Mouse (Mus musculus) MEL (cell line): ENCODE measurements around the gene Pcnx3. TPM values are rescaled to one million over a fixed set of nuclear protein-coding genes. Genes with fewer than 3 reads are reported as not detected.

Experiments
- DNase-seq: peaks from one replicate; pipeline ENCODE4 v3.0.0; 2011; ENCODE audit warnings: low read depth, low spot score
- H3K27ac ChIP-seq: 2 replicates; pipeline ENCODE4 v1.5.1; 2012; ENCODE audit warnings: low read depth, mild to moderate bottlenecking, control low read depth, low read length, moderate library complexity; ENCODE audit not compliant: control insufficient read depth
- H3K27me3 ChIP-seq, 2 experiments: fragments of 150-350 bp in 1 of 2; sonication (generic) in 1 of 2; 2 replicates each; pipeline ENCODE4 v1.6.1; 2012; ENCODE audit warnings: low read length in 2 of 2, mild to moderate bottlenecking in 2 of 2, improper control_type of control experiment in 1 of 2, moderate library complexity in 1 of 2; ENCODE audit not compliant: insufficient read depth in 2 of 2, control insufficient read depth in 1 of 2
- H3K36me3 ChIP-seq, 2 experiments: 2 replicates each; pipeline ENCODE4 v1.6.1; 2012 to 2014; ENCODE audit warnings: low read length in 2 of 2, improper control_type of control experiment in 1 of 2, inconsistent platforms in 1 of 2, mild to moderate bottlenecking in 1 of 2; ENCODE audit not compliant: insufficient read depth in 2 of 2, control insufficient read depth in 1 of 2
- H3K4me1 ChIP-seq, 2 experiments: fragments of 150-350 bp in 1 of 2; sonication (generic) in 1 of 2; 2 replicates each; pipeline ENCODE4 v1.6.1; 2012; ENCODE audit warnings: low read length in 2 of 2, improper control_type of control experiment in 1 of 2, mild to moderate bottlenecking in 1 of 2; ENCODE audit not compliant: insufficient read depth in 2 of 2, control insufficient read depth in 1 of 2
- H3K4me3 ChIP-seq, 2 experiments: fragments of 150-350 bp in 1 of 2; sonication (generic) in 1 of 2; 2 replicates each; pipeline ENCODE4 v1.5.1; 2012; ENCODE audit warnings: low read depth in 2 of 2, low read length in 2 of 2, mild to moderate bottlenecking in 2 of 2, moderate library complexity in 2 of 2, control low read depth in 1 of 2, improper control_type of control experiment in 1 of 2; ENCODE audit not compliant: control insufficient read depth in 1 of 2, insufficient read depth in 1 of 2
- H3K79me2 ChIP-seq: 2 replicates; pipeline ENCODE4 v1.6.1; 2012; ENCODE audit warnings: mild to moderate bottlenecking, low read length, moderate library complexity; ENCODE audit not compliant: control insufficient read depth, poor library complexity, insufficient read depth
- H3K9ac ChIP-seq: 2 replicates; pipeline ENCODE4 v1.6.1; 2012; ENCODE audit warnings: low read depth, mild to moderate bottlenecking, control low read depth, low read length, moderate library complexity; ENCODE audit not compliant: control insufficient read depth, poor library complexity, severe bottlenecking
- H3K9me3 ChIP-seq: fragments of 150-350 bp; sonication (generic); replicated peaks from 2 replicates; pipeline ENCODE4 v1.6.1; 2012; ENCODE audit warnings: mild to moderate bottlenecking, low read length, improper control_type of control experiment, moderate library complexity; ENCODE audit not compliant: insufficient read depth
- BHLHE40 ChIP-seq: IDR thresholded peaks from 2 replicates; pipeline ENCODE4 v1.6.1; 2012; ENCODE audit warnings: low read depth, mild to moderate bottlenecking, inconsistent platforms, low read length, improper control_type of control experiment, borderline replicate concordance
- GABPA ChIP-seq: IDR thresholded peaks from 2 replicates; pipeline ENCODE4 v1.6.1; 2012; ENCODE audit warnings: low read depth, mild to moderate bottlenecking, inconsistent platforms, low read length, improper control_type of control experiment, moderate library complexity
- HCFC1 ChIP-seq: IDR thresholded peaks from 2 replicates; pipeline ENCODE4 v1.6.1; 2012; ENCODE audit warnings: low read depth, mild to moderate bottlenecking, inconsistent platforms, low read length, improper control_type of control experiment, moderate library complexity
- JUND ChIP-seq: IDR thresholded peaks from 2 replicates; pipeline ENCODE4 v1.6.1; 2011; ENCODE audit warnings: low read depth, mild to moderate bottlenecking, improper control_type of control experiment, low read length
- KAT2A ChIP-seq: conservative IDR thresholded peaks from 2 replicates; pipeline ENCODE4 v1.6.1; 2012; ENCODE audit warnings: low read depth, low read length, improper control_type of control experiment, inconsistent platforms
- MAFK ChIP-seq: IDR thresholded peaks from 2 replicates; pipeline ENCODE4 v1.6.1; 2011; ENCODE audit warnings: low read depth, mild to moderate bottlenecking, low read length, improper control_type of control experiment, borderline replicate concordance
- MAZ ChIP-seq: IDR thresholded peaks from 2 replicates; pipeline ENCODE4 v1.6.1; 2012; ENCODE audit warnings: low read depth, mild to moderate bottlenecking, inconsistent platforms, low read length, improper control_type of control experiment
- MEF2A ChIP-seq: IDR thresholded peaks from 2 replicates; pipeline ENCODE4 v1.6.1; 2014; ENCODE audit warnings: low read depth, mild to moderate bottlenecking, inconsistent platforms, low read length, improper control_type of control experiment; ENCODE audit not compliant: poor library complexity, insufficient replicate concordance, severe bottlenecking; ENCODE audit errors: extremely low read depth
- MXI1 ChIP-seq: IDR thresholded peaks from 2 replicates; pipeline ENCODE4 v1.6.1; 2011; ENCODE audit warnings: mild to moderate bottlenecking, low read depth, low read length, improper control_type of control experiment
- MYB ChIP-seq: IDR thresholded peaks from 2 replicates; pipeline ENCODE4 v1.6.1; 2011; ENCODE audit warnings: mild to moderate bottlenecking, low read depth, low read length, improper control_type of control experiment
- POLR2A ChIP-seq, 2 experiments: IDR thresholded peaks; 2 replicates each; pipeline ENCODE4 v1.6.1; 2011 to 2012; ENCODE audit warnings: low read length in 2 of 2, mild to moderate bottlenecking in 2 of 2, control low read depth in 1 of 2, improper control_type of control experiment in 1 of 2, low read depth in 1 of 2, moderate library complexity in 1 of 2; ENCODE audit not compliant: control insufficient read depth in 1 of 2, insufficient read depth in 1 of 2, poor library complexity in 1 of 2
- POLR2AphosphoS2 ChIP-seq: IDR thresholded peaks from 2 replicates; pipeline ENCODE4 v1.6.1; 2011; ENCODE audit warnings: low read length, improper control_type of control experiment
- POLR2AphosphoS5 ChIP-seq: IDR thresholded peaks from 2 replicates; pipeline ENCODE4 v1.6.1; 2012; ENCODE audit warnings: low read depth, borderline replicate concordance, mild to moderate bottlenecking, inconsistent platforms, low read length, moderate library complexity, mixed read lengths
- RAD21 ChIP-seq: IDR thresholded peaks from 2 replicates; pipeline ENCODE4 v1.6.1; 2011; ENCODE audit warnings: mild to moderate bottlenecking, low read depth, low read length, improper control_type of control experiment
- TCF12 ChIP-seq: IDR thresholded peaks from 2 replicates; pipeline ENCODE4 v1.6.1; 2014; ENCODE audit warnings: low read depth, mild to moderate bottlenecking, inconsistent platforms, low read length, improper control_type of control experiment, moderate library complexity
- USF1 ChIP-seq: IDR thresholded peaks from 2 replicates; pipeline ENCODE4 v1.6.1; 2014; ENCODE audit warnings: low read depth, mild to moderate bottlenecking, inconsistent platforms, low read length, improper control_type of control experiment, moderate library complexity
- USF2 ChIP-seq, 2 experiments: IDR thresholded peaks; 2 replicates each; pipeline ENCODE4 v1.6.1; 2011 to 2012; ENCODE audit warnings: improper control_type of control experiment in 2 of 2, low read length in 2 of 2, borderline replicate concordance in 1 of 2, inconsistent platforms in 1 of 2, low read depth in 1 of 2, mild to moderate bottlenecking in 1 of 2; ENCODE audit not compliant: insufficient read depth in 1 of 2
- ZKSCAN1 ChIP-seq: IDR thresholded peaks from 2 replicates; pipeline ENCODE4 v1.6.1; 2012; ENCODE audit warnings: low read depth, mild to moderate bottlenecking, inconsistent platforms, low read length, improper control_type of control experiment, moderate library complexity
- ZMIZ1 ChIP-seq: IDR thresholded peaks from 2 replicates; pipeline ENCODE4 v1.6.1; 2012; ENCODE audit warnings: low read depth, mild to moderate bottlenecking, inconsistent platforms, low read length, improper control_type of control experiment, moderate library complexity
- ZNF384 ChIP-seq: IDR thresholded peaks from 2 replicates; pipeline ENCODE4 v1.6.1; 2012; ENCODE audit warnings: low read depth, mild to moderate bottlenecking, inconsistent platforms, low read length, improper control_type of control experiment
- polyA plus RNA-seq, 2 experiments: library from polyadenylated mRNA; stranded (reverse) in 1 of 2; unstranded in 1 of 2; fragments of >175 nt in 1 of 2; fragments of >200 nt in 1 of 2; gene quantifications; 2 replicates each; pipeline versions ENCODE4 v1.2.1 to v1.2.4; 2012; ENCODE audit warnings: low replicate concordance in 2 of 2, low read depth in 1 of 2; ENCODE audit not compliant: insufficient read length in 2 of 2, insufficient read depth in 1 of 2, missing spikeins in 1 of 2
- total RNA-seq: library from RNA; depleted of rRNA; stranded (reverse); fragments of 300-350 nt; gene quantifications from 2 replicates; pipeline ENCODE4 v1.2.3, GENCODE M21; 2012

Pcnx3 gene
- total and polyA plus RNA-seq, 3 experiments, result 25.3 to 76.4 TPM; not detected in 1

GRCm38 (mm10) chr19:5662981-5663913, 25.5 kb downstream of the Pcnx3 start, which contains the start of gene Sipa1 (continued):
- TF ChIP-seq ZMIZ1, result peak; percentile 24; the same call in 1 of the 2 replicates
- 0 out of 2 replicates have a peak, but pooled peaks have one; percentile 27 for TF ChIP-seq MXI1
- TF ChIP-seq TCF12, result peak; percentile 8; the same call in 1 of the 2 replicates
- no peak for TF ChIP-seq KAT2A
- TF ChIP-seq GABPA, result no peak
- TF ChIP-seq RAD21, result no peak
- no peak for TF ChIP-seq MYB
- no peak for TF ChIP-seq BHLHE40
- TF ChIP-seq USF2 (IDR thresholded peaks at IDR 0.05; ENCODE audit: borderline replicate concordance in 1 of 2, insufficient read depth in 1 of 2, low read depth in 1 of 2, low read length in 2 of 2), result no peak
- TF ChIP-seq, all 39 proteins: peak for 9

- no peaks in the 10 kb centered on the region for H3K27me3 ChIP-seq
- H3K36me3 ChIP-seq, result peaks cover 0 to 21% of the 10 kb centered on the region in 2 experiments; a peak in 2 of 4 replicates
- H3K4me1 ChIP-seq, result peaks cover 1 to 34% of the 10 kb centered on the region in 2 experiments; a peak in 3 of 4 replicates
- no peaks in the 10 kb centered on the region for H3K9me3 ChIP-seq
- no peaks in the 10 kb centered on the region; the same call in 1 of the 2 replicates for H3K79me2 ChIP-seq
- H3K4me3 ChIP-seq, result no peak overlapping the region
- no peak overlapping the region for H3K9ac ChIP-seq
- DNase-seq, result no peak
- no peak overlapping the region for H3K27ac ChIP-seq
- TF ChIP-seq RAD21, result no peak
- TF ChIP-seq JUND, result no peak
- no peak for TF ChIP-seq POLR2AphosphoS5
- no peak for TF ChIP-seq MAFK
- TF ChIP-seq USF1, result no peak
- TF ChIP-seq ZNF384, result no peak
- TF ChIP-seq ZKSCAN1, result no peak
- TF ChIP-seq POLR2AphosphoS2, result no peak
- no peak for TF ChIP-seq POLR2A (IDR thresholded peaks at IDR 0.05; ENCODE audit: control insufficient read depth in 1 of 2, insufficient read depth in 1 of 2, low read depth in 1 of 2, low read length in 2 of 2, poor library complexity in 1 of 2)
- no peak for TF ChIP-seq HCFC1
- no peak for TF ChIP-seq MEF2A
- no peak for TF ChIP-seq MAZ
These were observed 26.4 kb downstream of the Pcnx3 start for GRCm38 (mm10) chr19:5662310-5662709.
